Mouse (Mus musculus) right cerebral cortex, adult 18-20 months (tissue): ENCODE results near the gene Kctd12.

ENCODE experiments used
- DNase-seq: peaks from one replicate; pipeline ENCODE4 v3.0.0; 2022; ENCODE audit warnings: mixed read lengths

Kctd12 gene

DNA sequence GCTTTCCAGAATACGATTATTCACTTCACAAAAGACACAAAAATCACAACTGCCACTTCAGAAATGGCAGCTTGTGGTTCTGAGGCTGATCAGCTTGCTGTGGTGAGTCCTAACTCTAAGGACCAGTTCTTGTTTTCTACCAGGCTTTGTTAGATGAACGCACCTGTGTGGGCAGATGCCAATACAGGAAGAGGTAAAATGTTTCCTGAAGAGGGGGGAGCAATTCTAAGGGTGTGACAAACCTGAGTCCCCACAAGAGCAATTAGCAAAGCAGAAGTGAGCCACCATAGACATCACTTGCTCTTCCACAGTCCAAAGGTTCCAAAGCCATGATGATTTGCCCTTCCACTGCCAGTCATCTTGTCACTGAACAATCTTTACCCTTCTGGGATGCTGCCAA, 20.4 kb downstream of the Kctd12 start:
- no peak for DNase-seq

DNA sequence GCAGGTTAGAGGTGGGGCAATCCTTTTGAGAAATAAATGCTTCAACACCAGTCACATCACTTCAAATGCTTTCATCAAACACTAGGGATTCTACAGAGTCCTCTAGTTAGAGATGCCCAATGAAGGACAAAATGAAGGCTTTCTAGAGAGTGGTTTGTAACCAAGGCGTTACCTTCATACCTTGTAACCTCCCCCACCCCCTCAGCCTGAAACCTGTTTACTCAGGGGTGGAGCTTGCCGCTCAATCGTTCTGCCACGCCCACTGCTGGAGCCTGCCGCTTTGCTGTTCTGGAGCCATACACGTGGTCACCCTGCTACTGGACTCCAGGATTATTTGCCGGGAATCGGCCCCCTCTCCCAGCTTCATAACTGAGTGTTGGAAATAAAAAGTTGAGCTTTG, 28.9 kb downstream of the Kctd12 start:
- no peak for DNase-seq

DNA sequence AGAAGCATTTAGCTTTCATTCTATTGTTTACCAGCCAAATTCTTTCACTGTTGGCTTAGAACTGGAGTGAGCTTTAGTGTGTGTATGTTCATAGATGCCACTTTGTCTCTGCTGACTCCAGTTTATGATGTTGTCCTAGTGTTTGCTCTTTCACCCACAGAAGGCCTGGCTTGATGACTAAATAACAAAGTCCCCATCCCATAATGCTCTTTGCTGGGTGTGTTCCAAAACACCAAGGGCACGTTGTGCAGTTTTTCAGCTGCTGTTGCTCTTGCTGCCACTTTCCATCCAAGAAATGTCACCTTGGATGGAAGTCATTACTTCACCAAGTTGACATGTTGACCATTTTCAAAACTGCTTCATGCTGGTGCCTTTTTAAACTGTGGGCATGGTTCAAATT, 30.5 kb downstream of the Kctd12 start:
- DNase-seq = no peak

DNA sequence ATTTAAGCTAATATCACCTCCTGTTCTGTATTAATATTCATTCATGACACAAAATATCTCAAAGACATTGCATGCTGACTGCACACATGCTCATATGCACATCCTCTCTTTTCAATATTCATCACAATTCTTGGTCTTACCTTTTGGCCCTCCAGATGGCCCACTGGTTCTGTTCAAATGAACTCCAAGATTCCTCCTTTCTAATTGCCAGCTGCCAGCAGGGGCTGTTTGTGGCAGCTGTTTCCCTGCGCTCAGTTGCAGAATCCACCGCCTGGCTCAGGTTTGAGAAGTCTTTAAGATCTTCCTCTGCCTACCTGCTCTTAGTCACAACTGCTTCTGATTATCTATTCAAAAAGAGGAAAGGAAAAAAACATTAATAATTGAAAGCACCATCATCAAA, 34.6 kb downstream of the Kctd12 start:
- DNase-seq = no peak

DNA sequence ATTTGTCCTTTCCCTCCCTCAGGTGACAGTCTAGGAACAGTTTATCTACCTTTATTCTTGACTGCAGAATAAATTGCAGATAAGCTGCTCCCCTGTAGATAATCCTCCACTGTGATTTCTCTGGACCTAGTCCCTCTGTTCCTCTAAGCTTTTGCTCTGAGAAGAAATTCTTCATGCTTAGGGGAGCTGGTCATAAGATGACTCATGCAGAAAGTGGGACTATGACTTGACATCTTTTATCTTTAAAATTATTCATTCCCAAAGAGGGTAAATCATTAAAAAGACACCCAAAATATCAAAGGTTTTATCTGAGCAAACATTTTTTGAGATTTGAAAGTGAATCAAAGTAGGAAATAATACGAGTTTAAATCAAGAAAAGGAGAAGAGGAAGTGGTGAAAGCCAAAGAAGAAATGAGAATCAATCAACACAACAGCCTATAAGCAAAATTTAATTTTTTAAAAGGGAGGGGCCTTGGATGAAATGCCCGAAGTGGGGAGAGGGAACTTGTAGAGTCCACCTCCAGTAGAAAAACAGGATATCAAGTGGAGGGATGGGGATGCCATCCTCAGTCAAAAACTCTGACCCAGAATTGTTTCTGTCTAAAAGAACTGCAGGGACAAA, 40.1 kb downstream of the Kctd12 start:
- no peak for DNase-seq

DNA sequence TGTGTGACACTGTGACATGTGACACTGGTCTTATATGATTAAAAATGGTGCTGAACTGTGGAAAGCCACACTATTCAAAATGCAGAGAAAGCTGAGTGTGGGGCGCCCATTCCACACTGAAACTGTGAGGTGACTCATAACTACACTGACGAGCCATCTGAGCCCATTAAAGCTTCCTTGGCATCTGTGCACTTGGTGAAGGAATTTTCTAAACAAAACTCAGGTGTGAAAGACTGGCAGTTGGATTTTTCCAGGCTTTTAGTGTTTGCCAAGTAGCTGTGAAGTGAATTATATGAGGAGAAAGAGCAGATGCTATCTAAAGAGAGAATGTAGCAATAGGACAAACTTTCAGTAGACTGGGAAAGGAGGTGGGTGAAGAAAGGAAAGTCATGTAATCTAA, 47.6 kb downstream of the Kctd12 start:
- DNase-seq = peak; percentile 43

DNA sequence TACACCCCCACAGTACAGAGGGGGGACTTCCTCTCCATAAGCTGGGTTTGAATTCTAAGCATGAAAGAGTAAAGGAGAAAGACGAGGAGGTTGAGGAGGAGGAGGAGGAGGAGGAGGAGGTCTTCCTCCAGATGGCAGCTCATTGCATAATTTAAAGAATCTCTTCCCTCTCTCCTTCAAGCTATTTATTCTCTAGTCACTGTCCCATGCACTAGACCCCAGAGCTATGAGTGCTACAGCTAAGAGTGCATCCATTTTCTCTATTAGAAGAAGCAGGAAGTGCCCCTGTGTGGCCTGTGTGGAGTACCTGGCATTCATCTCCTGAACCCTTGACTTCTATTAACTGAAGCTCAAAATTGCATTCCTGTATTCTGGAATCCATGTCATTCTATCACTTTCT, 51.5 kb downstream of the Kctd12 start:
- DNase-seq = no peak

DNA sequence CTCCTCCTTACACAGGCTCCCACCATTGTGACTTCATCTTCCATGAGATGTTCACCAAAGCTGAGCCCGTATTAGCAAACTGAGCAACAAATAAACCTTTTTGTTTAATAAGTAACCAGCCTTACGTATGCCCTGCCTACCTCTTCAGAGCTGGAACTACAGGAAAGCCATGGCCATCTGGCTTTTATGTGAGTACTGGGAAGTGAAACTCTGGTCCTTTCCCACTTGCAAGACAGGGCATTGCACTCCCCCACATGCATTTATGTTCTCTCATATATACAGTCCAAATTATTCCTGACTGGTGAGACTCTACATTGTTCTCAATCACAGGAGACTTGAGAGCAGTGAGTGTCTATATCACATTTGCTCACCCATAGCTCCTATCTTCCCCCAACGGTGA, 52.9 kb downstream of the Kctd12 start:
- no peak for DNase-seq

DNA sequence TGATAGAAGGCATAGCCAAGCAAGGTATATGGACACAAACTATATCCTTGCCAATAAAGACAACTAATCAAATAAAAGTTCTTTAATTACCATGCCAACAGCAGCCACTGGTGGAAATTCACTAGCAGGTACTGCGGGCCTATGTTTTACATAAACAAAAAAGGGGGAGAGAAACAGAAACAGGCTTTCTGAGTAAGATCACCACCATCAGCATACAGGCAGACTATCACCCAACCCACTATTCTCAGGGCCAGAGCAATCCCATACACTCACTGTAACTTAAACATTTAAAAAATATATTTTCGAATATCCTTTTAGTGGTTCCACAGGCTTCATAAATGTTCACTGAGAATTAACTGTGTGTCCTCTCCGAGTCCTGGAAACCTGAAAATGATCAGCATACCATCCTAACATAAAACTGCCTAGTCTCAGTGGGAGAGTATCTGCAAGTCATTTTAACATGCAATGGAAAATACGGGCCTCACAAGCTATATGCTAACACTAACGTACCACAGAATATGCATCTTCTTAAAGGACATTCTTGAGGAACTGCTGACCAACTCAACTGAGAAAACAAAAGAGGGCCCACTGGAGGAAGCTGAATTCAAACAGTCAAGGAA, 54.5 kb downstream of the Kctd12 start:
- no peak for DNase-seq
